7 mouse cellular contexts compared by ENCODE assay signal in genomic region chr1:156037144-156037583, GRCm38 (mm10). TPM values are rescaled to one million over a fixed set of nuclear protein-coding genes. Genes with fewer than 3 reads are reported as not detected.
DNase-seq lines count a peak whose midpoint lies in the region; ATAC-seq and TF ChIP-seq lines count a peak whose summit lies in the region.

No protein-coding gene starts in this region.

- H3K79me2 ChIP-seq in myocyte (ENCODE audit: control insufficient read depth, insufficient read depth), result peaks cover 61% of the 10 kb centered on the region

- peaks cover 16% of the 10 kb centered on the region for H3K36me3 ChIP-seq in heart, embryonic 16.5 days (ENCODE audit: control insufficient read depth, insufficient read depth)
- H3K36me3 ChIP-seq in limb, embryonic 12.5 days, result peaks cover 18% of the 10 kb centered on the region
- no peaks in the 10 kb centered on the region for H3K36me3 ChIP-seq in myocyte (ENCODE audit: control insufficient read depth, insufficient read depth)

- peak; percentile 50 for DNase-seq in 3134 (ENCODE audit: extremely low read depth, insufficient read length, low spot score)
- DNase-seq in 416B (ENCODE audit: low read depth), result peak; percentile 72
- peak; percentile 74 for DNase-seq in c-Kit-positive CD71-positive TER-119-negative erythroid progenitor cells, embryonic 14.5 days (ENCODE audit: low read depth)
- no peak for DNase-seq in left cerebral cortex, adult 8-10 months (ENCODE audit: low spot score in 2 of 2)

- no peaks in the 10 kb centered on the region for H3K27me3 ChIP-seq in heart, embryonic 16.5 days (ENCODE audit: control insufficient read depth, insufficient read depth, low read length)
- H3K27me3 ChIP-seq in limb, embryonic 12.5 days, result no peaks in the 10 kb centered on the region
- no peaks in the 10 kb centered on the region for H3K27me3 ChIP-seq in myocyte (ENCODE audit: control insufficient read depth, insufficient read depth, insufficient read length)

- peak overlapping the region; percentile 83 for H3K27ac ChIP-seq in heart, embryonic 16.5 days (ENCODE audit: low read length)
- H3K27ac ChIP-seq in limb, embryonic 12.5 days, result no peak overlapping the region

- peaks cover 19% of the 10 kb centered on the region for H3K4me1 ChIP-seq in heart, embryonic 16.5 days (ENCODE audit: control insufficient read depth, insufficient read depth, low read length)
- peaks cover 16% of the 10 kb centered on the region for H3K4me1 ChIP-seq in limb, embryonic 12.5 days (replicated peaks)

- WGBS in heart, embryonic 16.5 days, result 38% methylated on average over 5 of the region's 5 CpGs
- 58% methylated on average over 5 of the region's 5 CpGs for WGBS in limb, embryonic 12.5 days

- H3K4me2 ChIP-seq in heart, embryonic 16.5 days (ENCODE audit: low read depth, low read length), result peak overlapping the region; percentile 89
- peak overlapping the region; percentile 60; the same call in 1 of the 2 replicates for H3K4me2 ChIP-seq in limb, embryonic 12.5 days
- peak overlapping the region; percentile 87 for H3K4me2 ChIP-seq in myocyte (ENCODE audit: low read depth)

- ATAC-seq in heart, embryonic 16.5 days (replicated peaks; ENCODE audit: extremely low read depth, insufficient read depth, low FRiP score), result no peak
- no peak for ATAC-seq in limb, embryonic 12.5 days (ENCODE audit: insufficient number of reproducible peaks, insufficient read depth, low FRiP score, low TSS enrichment, low read depth)

- no peaks in the 10 kb centered on the region for H3K9me3 ChIP-seq in heart, embryonic 16.5 days (replicated peaks; ENCODE audit: control insufficient read depth, low read length)
- no peaks in the 10 kb centered on the region for H3K9me3 ChIP-seq in limb, embryonic 12.5 days

- TF ChIP-seq POLR2A in myocyte (IDR thresholded peaks at IDR 0.05; ENCODE audit: insufficient read length, low read depth), result peak; percentile 21

- peak overlapping the region; percentile 38 for H3K4me3 ChIP-seq in heart, embryonic 16.5 days (ENCODE audit: low read length)
- no peak overlapping the region for H3K4me3 ChIP-seq in limb, embryonic 12.5 days (replicated peaks)
- peak overlapping the region; percentile 75 for H3K4me3 ChIP-seq in myocyte

- H3ac ChIP-seq in myocyte (ENCODE audit: control insufficient read depth, insufficient read length), result peak overlapping the region; percentile 40

- H3K9ac ChIP-seq in heart, embryonic 16.5 days (ENCODE audit: low read length), result peak overlapping the region; percentile 41
- H3K9ac ChIP-seq in limb, embryonic 12.5 days (replicated peaks), result no peak overlapping the region

TF ChIP-seq in myocyte, 11 proteins besides CTCF, POLR2A, EP300 and RAD21:
- no peak for TF ChIP-seq SRF (IDR thresholded peaks at IDR 0.05; ENCODE audit: control insufficient read depth, insufficient read length, low read depth)
- TF ChIP-seq MYOG (IDR thresholded peaks at IDR 0.05; ENCODE audit: control insufficient read depth in 1 of 3, insufficient read depth in 1 of 3, insufficient read length in 2 of 3, low read depth in 2 of 3), result no peak
- TF ChIP-seq CEBPB (IDR thresholded peaks at IDR 0.05; ENCODE audit: insufficient read depth, poor library complexity, severe bottlenecking), result no peak
- TF ChIP-seq TCF3 (IDR thresholded peaks at IDR 0.05; ENCODE audit: insufficient read length, low read depth), result no peak
- no peak for TF ChIP-seq MYOD1 (IDR thresholded peaks at IDR 0.05; ENCODE audit: control insufficient read depth in 1 of 3, insufficient read length in 2 of 3, low read depth in 2 of 3)
- no peak for TF ChIP-seq POLR2AphosphoS2 (IDR thresholded peaks at IDR 0.05; ENCODE audit: insufficient read length, low read depth)
- no peak for TF ChIP-seq E2F4 (IDR thresholded peaks at IDR 0.05; ENCODE audit: insufficient read depth)
- no peak for TF ChIP-seq TCF12 (IDR thresholded peaks at IDR 0.05; ENCODE audit: insufficient read depth, poor library complexity, severe bottlenecking)
- no peak for TF ChIP-seq USF1 (IDR thresholded peaks at IDR 0.05; ENCODE audit: low read depth)
- no peak for TF ChIP-seq REST (IDR thresholded peaks at IDR 0.05; ENCODE audit: insufficient read depth, insufficient read length)
- no peak for TF ChIP-seq MAX (IDR thresholded peaks at IDR 0.05; ENCODE audit: low read depth)

RNA-seq across cellular contexts. Expression of gene Tor1aip1, which starts 0.9 kb away (rescaled TPM):
- 30.4 and 34.9 TPM in 2 replicates for polyA plus RNA-seq in heart, embryonic 16.5 days (2015; fragmentation: Nextera tagmentation; extraction: Ambion mirVana)
- 46.2 and 49.8 TPM in 2 replicates for polyA plus RNA-seq in limb, embryonic 12.5 days (2016; fragmentation: Nextera tagmentation; extraction: Ambion mirVana)
- 15.8 TPM for polyA plus RNA-seq in myocyte (2012; fragmentation: generic; extraction: Trizol)
- 10 to 100 TPM; 31.6 to 35.0 (median 34.9) TPM for total RNA-seq in left cerebral cortex, adult 8-10 months (2022)

RNA-seq across cellular contexts. Expression of gene Tor1aip2, which starts 2.0 kb away (rescaled TPM):
- 75.5 and 80.6 TPM in 2 replicates for polyA plus RNA-seq in heart, embryonic 16.5 days (2015; fragmentation: Nextera tagmentation; extraction: Ambion mirVana)
- 113 and 124 TPM in 2 replicates for polyA plus RNA-seq in limb, embryonic 12.5 days (2016; fragmentation: Nextera tagmentation; extraction: Ambion mirVana)
- polyA plus RNA-seq in myocyte (2012; fragmentation: generic; extraction: Trizol), result 54.6 TPM
- total RNA-seq in left cerebral cortex, adult 8-10 months (2022), result 10 to 100 TPM; 42.4 to 47.1 (median 46.4) TPM

Comparison
In these comparisons a context has a peak if more than half of its experiments do, and no peak if none do; other contexts are left out.
1. DNase-seq: peak in 3134 (single experiment), 416B (single experiment) and c-Kit-positive CD71-positive TER-119-negative erythroid progenitor cells, embryonic 14.5 days (single experiment); none in left cerebral cortex, adult 8-10 months (0 of 2).
2. Peak in every context shown above with its lines, with median percentiles within 50 percentile points of each other: H3K4me2 ChIP-seq.